20 mouse cellular contexts compared by ENCODE assay signal in the genomic region with DNA sequence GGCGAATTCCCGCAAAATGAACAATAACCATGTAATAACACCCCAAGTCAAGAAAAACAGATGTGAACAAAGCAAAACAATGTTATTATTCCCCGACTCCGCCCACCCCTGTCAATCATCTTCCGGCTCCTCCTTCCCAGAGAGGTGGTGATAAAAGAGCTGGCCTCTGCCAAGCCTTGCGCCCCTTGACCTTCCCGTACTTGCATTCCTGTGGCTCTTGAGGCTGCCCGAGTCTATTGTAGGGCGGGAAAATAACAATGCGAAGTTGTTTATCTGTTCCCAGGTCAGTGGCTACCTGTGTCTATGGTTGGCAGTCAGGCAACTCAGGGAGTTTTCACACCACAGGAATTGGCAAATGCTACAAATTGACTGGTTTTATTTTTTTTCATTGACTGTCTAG. TPM values are rescaled to one million over a fixed set of nuclear protein-coding genes. Genes with fewer than 3 reads are reported as not detected.
A peak's percentile ranks its signal among the peaks of the same experiment; 100 is the strongest.
DNase-seq lines count a peak whose midpoint lies in the region; ATAC-seq lines count a peak whose summit lies in the region.
"Had no signal": no experiment of that assay in that cellular context is flagged by ENCODE, and none has a peak within 500 bp of the region (broad histone marks: within the 10 kb centered on the region; RNA-seq: fewer than 3 reads in every experiment).

No protein-coding gene starts in this region.

- no peak overlapping the region for H3K9ac ChIP-seq in midbrain, embryonic 15.5 days
- H3K9ac ChIP-seq: heart, embryonic 15.5 days; liver, embryonic 15.5 days; neural tube, embryonic 12.5 days; stomach, embryonic 15.5 days had no signal

- no peak overlapping the region for H3K4me2 ChIP-seq in midbrain, embryonic 15.5 days
- H3K4me2 ChIP-seq: heart, embryonic 15.5 days; liver, embryonic 15.5 days; midbrain, embryonic 11.5 days; neural tube, embryonic 12.5 days; stomach, embryonic 15.5 days had no signal

- no peaks in the 10 kb centered on the region for H3K4me1 ChIP-seq in midbrain, embryonic 15.5 days
- H3K4me1 ChIP-seq in embryonic facial prominence, embryonic 10.5 days = 0 out of 2 replicates have a peak, but pooled peaks cover 4% of the 10 kb centered on the region
- H3K4me1 ChIP-seq: neural tube, embryonic 12.5 days had no signal

- no peaks in the 10 kb centered on the region for H3K9me3 ChIP-seq in midbrain, embryonic 15.5 days
- no peaks in the 10 kb centered on the region for H3K9me3 ChIP-seq in embryonic facial prominence, embryonic 10.5 days
- H3K9me3 ChIP-seq: G1E; heart, embryonic 15.5 days; liver, embryonic 15.5 days; neural tube, embryonic 12.5 days; stomach, embryonic 15.5 days had no signal

- no peak overlapping the region for H3K27ac ChIP-seq in midbrain, embryonic 15.5 days
- no peak overlapping the region for H3K27ac ChIP-seq in embryonic facial prominence, embryonic 10.5 days (replicated peaks)
- H3K27ac ChIP-seq: heart, embryonic 15.5 days; liver, embryonic 15.5 days; neural tube, embryonic 12.5 days; stomach, embryonic 15.5 days had no signal

- 84% methylated on average over 10 of the region's 10 CpGs for WGBS in midbrain, embryonic 15.5 days
- WGBS in embryonic facial prominence, embryonic 10.5 days = 77% methylated on average over 10 of the region's 10 CpGs

- DNase-seq in adrenal gland, adult 2 months = peak; percentile 45
- no peak for DNase-seq in adrenal gland, postnatal 4 days (ENCODE audit: low spot score in 2 of 2)
- peak; percentile 30 for DNase-seq in ovary, adult 18-20 months (ENCODE audit: low spot score)
- DNase-seq in ovary, postnatal 10 days (ENCODE audit: low spot score) = no peak
- DNase-seq in kidney, postnatal 25 days = peak; percentile 72 to 83
- DNase-seq in embryonic facial prominence, embryonic 10.5 days (ENCODE audit: low spot score) = no peak
- DNase-seq in thymus, postnatal 10 days (ENCODE audit: low spot score in 2 of 2) = no peak
- DNase-seq: cerebellum, adult 9-10 months; right cerebral cortex, postnatal 14 days had no signal

- no peak overlapping the region for H3K4me3 ChIP-seq in midbrain, embryonic 15.5 days
- H3K4me3 ChIP-seq in embryonic facial prominence, embryonic 10.5 days = no peak overlapping the region
- H3K4me3 ChIP-seq: heart, embryonic 15.5 days; liver, embryonic 15.5 days; neural tube, embryonic 12.5 days; stomach, embryonic 15.5 days had no signal

- no peak for ATAC-seq in midbrain, embryonic 15.5 days (replicated peaks)
- ATAC-seq: forebrain, embryonic 16.5 days had no signal

- no peaks in the 10 kb centered on the region for H3K27me3 ChIP-seq in midbrain, embryonic 15.5 days (replicated peaks)
- no peaks in the 10 kb centered on the region for H3K27me3 ChIP-seq in embryonic facial prominence, embryonic 10.5 days (replicated peaks; ENCODE audit: low read depth, poor library complexity, severe bottlenecking)
- H3K27me3 ChIP-seq: heart, embryonic 15.5 days; liver, embryonic 15.5 days; neural tube, embryonic 12.5 days; stomach, embryonic 15.5 days had no signal

- H3K36me3 ChIP-seq in midbrain, embryonic 15.5 days (replicated peaks) = no peaks in the 10 kb centered on the region
- H3K36me3 ChIP-seq in embryonic facial prominence, embryonic 10.5 days (replicated peaks) = no peaks in the 10 kb centered on the region
- H3K36me3 ChIP-seq: G1E; heart, embryonic 15.5 days; liver, embryonic 15.5 days; neural tube, embryonic 12.5 days; stomach, embryonic 15.5 days had no signal

RNA-seq across cellular contexts. Expression of a gene that starts 9.5 kb away (rescaled TPM):
- 1 to 10 TPM; 3.9 to 4.7 TPM for total RNA-seq in adrenal gland, adult 2 months (2021)
- 8.7 and 8.8 TPM in 2 replicates for polyA plus RNA-seq in adrenal gland, adult 2 months (2012; rRNA removed)
- total RNA-seq in adrenal gland, postnatal 4 days (2021) = 1 to 10 TPM; 2.1 to 7.6 TPM
- polyA plus RNA-seq in midbrain, embryonic 15.5 days (2015; fragmentation: Nextera tagmentation; extraction: Ambion mirVana) = not detected in 2 replicates
- polyA plus RNA-seq in embryonic facial prominence, embryonic 10.5 days (2016; fragmentation: Nextera tagmentation; extraction: Ambion mirVana) = 0.11 and 0.40 TPM in 2 replicates
- polyA plus RNA-seq: forebrain, embryonic 16.5 days; G1E; neural tube, embryonic 12.5 days had no signal

RNA-seq across cellular contexts. Expression of a gene that starts 19.2 kb away (rescaled TPM):
- 1 to 10 TPM in 1 of 2 experiments, under 1 TPM in 1; 0.86 to 2.1 TPM for total RNA-seq in adrenal gland, adult 2 months (2021)
- 0.26 TPM in 1 of 2 replicates, not detected in the other for polyA plus RNA-seq in adrenal gland, adult 2 months (2012; rRNA removed)
- 10 to 100 TPM; 17.6 to 44.5 TPM for total RNA-seq in adrenal gland, postnatal 4 days (2021)
- 1.4 and 1.9 TPM in 2 replicates for polyA plus RNA-seq in midbrain, embryonic 15.5 days (2015; fragmentation: Nextera tagmentation; extraction: Ambion mirVana)
- not detected in 2 replicates for polyA plus RNA-seq in embryonic facial prominence, embryonic 10.5 days (2016; fragmentation: Nextera tagmentation; extraction: Ambion mirVana)
- total RNA-seq: left cerebral cortex, adult 8-10 months had no signal
- polyA plus RNA-seq: G1E had no signal

RNA-seq across cellular contexts. Expression of a gene that starts 48.5 kb away (rescaled TPM):
- total RNA-seq in adrenal gland, adult 2 months (2021) = 10 to 100 TPM in 1 of 2 experiments, 1 to 10 TPM in 1; 8.0 to 18.5 TPM
- polyA plus RNA-seq in adrenal gland, adult 2 months (2012; rRNA removed) = 0.34 and 0.39 TPM in 2 replicates
- 1 to 10 TPM; 3.8 to 3.9 TPM for total RNA-seq in adrenal gland, postnatal 4 days (2021)
- 0.42 and 1.0 TPM in 2 replicates for polyA plus RNA-seq in midbrain, embryonic 15.5 days (2015; fragmentation: Nextera tagmentation; extraction: Ambion mirVana)
- 0.14 and 0.15 TPM in 2 replicates for polyA plus RNA-seq in embryonic facial prominence, embryonic 10.5 days (2016; fragmentation: Nextera tagmentation; extraction: Ambion mirVana)
- polyA plus RNA-seq: G1E; stomach, embryonic 15.5 days had no signal

RNA-seq across cellular contexts. Expression of a gene that starts 53.9 kb away (rescaled TPM):
- not detected for total RNA-seq in adrenal gland, adult 2 months (2021)
- not detected in 2 replicates for polyA plus RNA-seq in adrenal gland, adult 2 months (2012; rRNA removed)
- under 1 TPM in 1 of 2 experiments, not detected in 1; 0.17 TPM for total RNA-seq in adrenal gland, postnatal 4 days (2021)
- polyA plus RNA-seq in midbrain, embryonic 15.5 days (2015; fragmentation: Nextera tagmentation; extraction: Ambion mirVana) = not detected in 2 replicates
- not detected in 2 replicates for polyA plus RNA-seq in embryonic facial prominence, embryonic 10.5 days (2016; fragmentation: Nextera tagmentation; extraction: Ambion mirVana)
- polyA plus RNA-seq: embryonic facial prominence, embryonic 11.5 days; forebrain, embryonic 16.5 days; G1E; heart, embryonic 15.5 days; intestine, embryonic 14.5 days; liver, embryonic 15.5 days; midbrain, embryonic 11.5 days; neural tube, embryonic 12.5 days; stomach, embryonic 15.5 days had no signal

RNA-seq across cellular contexts. Expression of a gene that starts 57.5 kb away (rescaled TPM):
- 10 to 100 TPM in 1 of 2 experiments, 1 to 10 TPM in 1; 8.0 to 10.1 TPM for total RNA-seq in adrenal gland, adult 2 months (2021)
- 4.8 and 5.2 TPM in 2 replicates for polyA plus RNA-seq in adrenal gland, adult 2 months (2012; rRNA removed)
- 1 to 10 TPM; 4.3 to 4.8 TPM for total RNA-seq in adrenal gland, postnatal 4 days (2021)
- polyA plus RNA-seq in midbrain, embryonic 15.5 days (2015; fragmentation: Nextera tagmentation; extraction: Ambion mirVana) = 1.1 and 1.2 TPM in 2 replicates
- polyA plus RNA-seq in embryonic facial prominence, embryonic 10.5 days (2016; fragmentation: Nextera tagmentation; extraction: Ambion mirVana) = 0.35 and 0.98 TPM in 2 replicates

Comparison
In these comparisons a context has a peak if more than half of its experiments do, and no peak if none do; other contexts are left out.
1. DNase-seq: peak in adrenal gland, adult 2 months (single experiment), ovary, adult 18-20 months (single experiment) and kidney, postnatal 25 days (2 of 2); none in adrenal gland, postnatal 4 days (0 of 2), ovary, postnatal 10 days (single experiment), embryonic facial prominence, embryonic 10.5 days (single experiment) and thymus, postnatal 10 days (0 of 2).